Mouse (Mus musculus): ENCODE results near the gene Fhod1. TPM values are rescaled to one million over a fixed set of nuclear protein-coding genes. Genes with fewer than 3 reads are reported as not detected.

Gene Fhod1
- polyA plus RNA-seq, 1 experiment, result 7.8 TPM

GRCm38 (mm10) chr8:105280567-105280966, 67.2 kb downstream of the Fhod1 start:
- TF ChIP-seq CTCF (IDR thresholded peaks at IDR 0.05; ENCODE audit: borderline replicate concordance, extremely low read depth, insufficient read depth, insufficient read length), result no peak
- no peak for TF ChIP-seq POLR2A (IDR thresholded peaks at IDR 0.05; ENCODE audit: borderline replicate concordance, extremely low read depth, insufficient read depth, insufficient read length, poor library complexity, severe bottlenecking)
- no peak for DNase-seq (ENCODE audit: low read depth)

Other genes starting within 250 kb of the Fhod1 start
- gene Ces4a, start 216.2 kb downstream of the Fhod1 start, polyA plus RNA-seq (2012; rRNA removed), result 0.04 TPM in 1 of 2 replicates, not detected in the other
- 26.5 and 31.9 TPM in 2 replicates for gene Cbfb, start 177.3 kb downstream of the Fhod1 start, polyA plus RNA-seq (2012; rRNA removed)
- gene D230025D16Rik, start 122.8 kb downstream of the Fhod1 start, polyA plus RNA-seq (2012; rRNA removed), result 33.4 and 40.5 TPM in 2 replicates
- 5.9 and 6.6 TPM in 2 replicates for gene B3gnt9, start 92.8 kb downstream of the Fhod1 start, polyA plus RNA-seq (2012; rRNA removed)
- gene Tradd, start 83.3 kb downstream of the Fhod1 start, polyA plus RNA-seq (2012; rRNA removed), result 7.1 and 7.9 TPM in 2 replicates
- 1.00 TPM in 2 replicates for gene Fbxl8, start 83.3 kb downstream of the Fhod1 start, polyA plus RNA-seq (2012; rRNA removed)
- 0.42 and 0.60 TPM in 2 replicates for gene Hsf4, start 78.2 kb downstream of the Fhod1 start, polyA plus RNA-seq (2012; rRNA removed)
- 1.3 and 1.8 TPM in 2 replicates for gene Nol3, start 71.8 kb downstream of the Fhod1 start, polyA plus RNA-seq (2012; rRNA removed)
- 176 and 217 TPM in 2 replicates for gene 4931428F04Rik, start 58.1 kb downstream of the Fhod1 start, polyA plus RNA-seq (2012; rRNA removed)
- 12.6 and 13.7 TPM in 2 replicates for gene Exoc3l, start 51.9 kb downstream of the Fhod1 start, polyA plus RNA-seq (2012; rRNA removed)
- 89.4 and 126 TPM in 2 replicates for gene E2f4, start 50.3 kb downstream of the Fhod1 start, polyA plus RNA-seq (2012; rRNA removed)
- 2.3 TPM in 2 replicates for gene Elmo3, start 42.4 kb downstream of the Fhod1 start, polyA plus RNA-seq (2012; rRNA removed)
- gene Lrrc29, start 21.7 kb downstream of the Fhod1 start, polyA plus RNA-seq (2012; rRNA removed), result 2.3 and 2.4 TPM in 2 replicates
- gene Tmem208, start 21.6 kb downstream of the Fhod1 start, polyA plus RNA-seq (2012; rRNA removed), result 93.6 and 144 TPM in 2 replicates
- 39.3 and 56.1 TPM in 2 replicates for gene Slc9a5, start 890 bp upstream of the Fhod1 start, polyA plus RNA-seq (2012; rRNA removed)
- 11.5 and 13.6 TPM in 2 replicates for gene Plekhg4, start 25.3 kb upstream of the Fhod1 start, polyA plus RNA-seq (2012; rRNA removed)
- gene Kctd19, start 65.5 kb upstream of the Fhod1 start, polyA plus RNA-seq (2012; rRNA removed), result 0.04 and 0.05 TPM in 2 replicates
- 1.4 and 1.6 TPM in 2 replicates for gene Lrrc36, start 65.6 kb upstream of the Fhod1 start, polyA plus RNA-seq (2012; rRNA removed)
- 62.7 and 89.6 TPM in 2 replicates for gene Tppp3, start 123.6 kb upstream of the Fhod1 start, polyA plus RNA-seq (2012; rRNA removed)
- gene Zdhhc1, start 148.9 kb upstream of the Fhod1 start, polyA plus RNA-seq (2012; rRNA removed), result 40.0 and 46.2 TPM in 2 replicates
- gene Hsd11b2, start 170.8 kb upstream of the Fhod1 start, polyA plus RNA-seq (2012; rRNA removed), result 8.3 and 12.1 TPM in 2 replicates
- gene Atp6v0d1, start 218.1 kb upstream of the Fhod1 start, polyA plus RNA-seq (2012; rRNA removed), result 210 and 236 TPM in 2 replicates